Comparison of ENCODE assay signal across 7 mouse cellular contexts in the genomic region with DNA sequence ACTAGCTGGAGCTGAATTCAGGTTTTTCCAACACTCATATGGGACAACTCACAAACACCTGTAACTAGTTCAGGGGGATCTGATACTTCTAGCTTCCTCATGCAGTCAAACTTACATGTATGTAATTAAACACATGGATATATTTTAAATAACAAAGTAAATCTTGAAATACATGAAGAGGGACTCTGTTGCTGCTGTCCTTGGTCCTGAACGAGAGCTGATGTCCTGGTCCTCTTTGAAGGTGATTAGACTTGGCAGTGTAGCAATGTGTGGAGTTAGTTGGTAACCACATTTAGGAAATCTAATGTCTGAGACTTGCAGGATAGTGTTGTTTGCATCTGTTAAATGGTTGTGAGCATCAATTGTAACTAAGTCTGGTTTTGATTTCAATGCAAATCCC.
A peak's percentile ranks its signal among the peaks of the same experiment; 100 is the strongest.
DNase-seq lines count a peak whose midpoint lies in the region; ATAC-seq lines count a peak whose summit lies in the region.

No protein-coding gene starts in this region.

- H3K4me3 ChIP-seq in limb, embryonic 11.5 days (ENCODE audit: low read depth, low read length) = no peak overlapping the region

- peak; percentile 62 for ATAC-seq in common myeloid progenitor, adult 5-6 weeks (replicated peaks; ENCODE audit: low read depth, poor library complexity, severe bottlenecking)
- ATAC-seq in limb, embryonic 11.5 days (ENCODE audit: insufficient number of reproducible peaks, low FRiP score, low TSS enrichment, low read depth) = no peak

- peaks cover 10% of the 10 kb centered on the region for H3K36me3 ChIP-seq in limb, embryonic 11.5 days (ENCODE audit: control insufficient read depth, insufficient read depth, low read length)

- H3K27me3 ChIP-seq in limb, embryonic 11.5 days (ENCODE audit: control insufficient read depth, insufficient read depth, low read length) = no peaks in the 10 kb centered on the region

- DNase-seq in urinary bladder, postnatal 14 days (ENCODE audit: low spot score) = peak; percentile 41
- DNase-seq in urinary bladder, postnatal 4 days (ENCODE audit: low spot score in 2 of 2) = no peak
- peak; percentile 69 for DNase-seq in limb, embryonic 11.5 days (ENCODE audit: low spot score)
- peak; percentile 69 for DNase-seq in thymus, postnatal 4 days
- DNase-seq in frontal cortex, postnatal 10 days (ENCODE audit: low spot score in 2 of 2) = no peak
- no peak for DNase-seq in frontal cortex, adult 2 months (ENCODE audit: extremely low spot score in 1 of 2, low spot score in 1 of 2)

- H3K4me2 ChIP-seq in limb, embryonic 11.5 days (ENCODE audit: low read depth, severe bottlenecking) = no peak overlapping the region

- H3K4me1 ChIP-seq in limb, embryonic 11.5 days (ENCODE audit: control insufficient read depth, insufficient read depth, low read length) = no peaks in the 10 kb centered on the region

- no peak overlapping the region for H3K9ac ChIP-seq in limb, embryonic 11.5 days (ENCODE audit: low read length)

- H3K9me3 ChIP-seq in limb, embryonic 11.5 days (ENCODE audit: control insufficient read depth, low read length) = no peaks in the 10 kb centered on the region

- 75% methylated on average over 1 of the region's 1 CpGs for WGBS in limb, embryonic 11.5 days

- no peak overlapping the region for H3K27ac ChIP-seq in limb, embryonic 11.5 days (replicated peaks; ENCODE audit: low read depth, low read length)

Comparison
In these comparisons a context has a peak if more than half of its experiments do, and no peak if none do; other contexts are left out.
1. DNase-seq: peak in urinary bladder, postnatal 14 days (single experiment), limb, embryonic 11.5 days (single experiment) and thymus, postnatal 4 days (single experiment); none in urinary bladder, postnatal 4 days (0 of 2), frontal cortex, postnatal 10 days (0 of 2) and frontal cortex, adult 2 months (0 of 2).